Mouse (Mus musculus) cerebellum, adult 11 months (tissue): Measurements from ENCODE around the gene Kcng4.

Experiments used
- DNase-seq: peaks from one replicate; pipeline ENCODE4 v3.0.0; 2022

Gene Kcng4

GRCm38 (mm10) chr8:119639798-119640197 lies 4.3 kb upstream of the Kcng4 start:
- no peak for DNase-seq

- no peak for DNase-seq
These were observed 2.8 kb upstream of the Kcng4 start for GRCm38 (mm10) chr8:119638261-119638660.

GRCm38 (mm10) chr8:119637381-119637780 lies 1.9 kb upstream of the Kcng4 start:
- no peak for DNase-seq

- no peak for DNase-seq
These were observed 1.3 kb upstream of the Kcng4 start for GRCm38 (mm10) chr8:119636766-119637165.

- no peak for DNase-seq
These were observed 478 bp upstream of the Kcng4 start for GRCm38 (mm10) chr8:119635958-119636357.

- DNase-seq, result no peak
These were observed 704 bp downstream of the Kcng4 start for GRCm38 (mm10) chr8:119634616-119635336.

- DNase-seq, result no peak
These were observed 2.6 kb downstream of the Kcng4 start for GRCm38 (mm10) chr8:119632909-119633308.

- no peak for DNase-seq
These were observed 3.2 kb downstream of the Kcng4 start for GRCm38 (mm10) chr8:119632246-119632645.

GRCm38 (mm10) chr8:119630841-119631240 lies 4.6 kb downstream of the Kcng4 start:
- no peak for DNase-seq

- no peak for DNase-seq
These were observed 7.7 kb downstream of the Kcng4 start for GRCm38 (mm10) chr8:119627613-119628359.

- no peak for DNase-seq
These were observed 8.3 kb downstream of the Kcng4 start for GRCm38 (mm10) chr8:119627199-119627598.

GRCm38 (mm10) chr8:119625788-119626187 lies 9.7 kb downstream of the Kcng4 start:
- no peak for DNase-seq

GRCm38 (mm10) chr8:119624916-119625315 lies 10.6 kb downstream of the Kcng4 start:
- DNase-seq, result no peak

GRCm38 (mm10) chr8:119623744-119624143 lies 11.7 kb downstream of the Kcng4 start:
- no peak for DNase-seq

- DNase-seq, result no peak
These were observed 12.4 kb downstream of the Kcng4 start for GRCm38 (mm10) chr8:119623061-119623460.

GRCm38 (mm10) chr8:119622555-119622954 lies 12.9 kb downstream of the Kcng4 start:
- DNase-seq, result no peak

GRCm38 (mm10) chr8:119620848-119621465 lies 14.5 kb downstream of the Kcng4 start:
- no peak for DNase-seq

- no peak for DNase-seq
These were observed 15.2 kb downstream of the Kcng4 start for GRCm38 (mm10) chr8:119620116-119620840.

GRCm38 (mm10) chr8:119618887-119619286 lies 16.6 kb downstream of the Kcng4 start:
- no peak for DNase-seq

GRCm38 (mm10) chr8:119617586-119617985 lies 17.9 kb downstream of the Kcng4 start:
- DNase-seq, result no peak

- DNase-seq, result no peak
These were observed 18.7 kb downstream of the Kcng4 start for GRCm38 (mm10) chr8:119616811-119617210.

- DNase-seq, result no peak
These were observed 19.1 kb downstream of the Kcng4 start for GRCm38 (mm10) chr8:119616358-119616757.

GRCm38 (mm10) chr8:119615096-119615495 lies 20.4 kb downstream of the Kcng4 start:
- no peak for DNase-seq
